Mouse (Mus musculus) lung, embryonic 14.5 days (tissue): ENCODE results near the gene 4930595D18Rik. TPM values are rescaled to one million over a fixed set of nuclear protein-coding genes. Genes with fewer than 3 reads are reported as not detected.

Experiments
- ATAC-seq: fragments of 200-750 bp; cut with Nextera tagmentation; 2 replicates; pipeline ENCODE4 v1.8.0; 2017; ENCODE audit warnings: mild to moderate bottlenecking, moderate TSS enrichment, moderate library complexity; ENCODE audit not compliant: insufficient read depth
- DNase-seq: peaks from one replicate; pipeline ENCODE4 v3.0.0-alpha.2; 2015
- H3K27ac ChIP-seq: fragments of 300-500 bp; sonication (generic); 2 replicates; pipeline ENCODE4 v1.5.1; 2014; ENCODE audit warnings: low read depth, mild to moderate bottlenecking, moderate library complexity
- H3K27me3 ChIP-seq: fragments of 300-500 bp; sonication (generic); 2 replicates; pipeline ENCODE4 v1.6.1; 2014; ENCODE audit warnings: low read length, control low read depth; ENCODE audit not compliant: insufficient read depth
- H3K36me3 ChIP-seq: fragments of 300-500 bp; sonication (generic); 2 replicates; pipeline ENCODE4 v1.6.1; 2014; ENCODE audit warnings: control low read depth; ENCODE audit not compliant: insufficient read depth
- H3K4me1 ChIP-seq: fragments of 300-500 bp; sonication (generic); 2 replicates; pipeline ENCODE4 v1.6.1; 2014; ENCODE audit warnings: antibody characterized with exemption, control low read depth; ENCODE audit not compliant: insufficient read depth
- H3K4me2 ChIP-seq: fragments of 300-500 bp; sonication (generic); 2 replicates; pipeline ENCODE4 v1.6.1; 2014; ENCODE audit warnings: mild to moderate bottlenecking
- H3K4me3 ChIP-seq: fragments of 300-500 bp; sonication (generic); 2 replicates; pipeline ENCODE4 v1.5.1; 2014; ENCODE audit warnings: low read depth, low read length
- H3K9ac ChIP-seq: fragments of 300-500 bp; sonication (generic); 2 replicates; pipeline ENCODE4 v1.6.1; 2014
- H3K9me3 ChIP-seq: fragments of 300-500 bp; sonication (generic); 2 replicates; pipeline ENCODE4 v1.6.1; 2016; ENCODE audit warnings: low read depth, low read length, control low read depth
- CTCF ChIP-seq: IDR thresholded peaks from 2 replicates; pipeline ENCODE4 v1.5.1; 2016; ENCODE audit warnings: antibody characterized with exemption, low read depth
- WGBS: fragments of 180-500 bp; shearing (Covaris S2); extraction: QIAGEN DNeasy Blood & Tissue Kit; methylation state at CpG from one replicate; pipeline ENCODE4 v1.1.7; 2014; 5-methylcytosine and 5-hydroxymethylcytosine counted together
- polyA plus RNA-seq: library from polyadenylated mRNA; unstranded; fragments of >200 nt; fragmentation: Nextera tagmentation; extraction: Ambion mirVana; gene quantifications from 2 replicates; pipeline ENCODE4 v1.2.1, GENCODE M21; 2014

4930595D18Rik gene
- polyA plus RNA-seq, 1 experiment from 2014 or later = not detected

GRCm38 (mm10) chr12:111165831-111166591 lies 18.3 kb downstream of the 4930595D18Rik start, which contains the start of gene Traf3:
Traf3 (plus strand) TSS chr12:111166370.
- Histone ChIP-seq H3K4me2 (peak within 1 kb of the TSS; percentile 68), H3K27ac (peak within 1 kb of the TSS; percentile 90), H3K9me3 (no peaks in the 10 kb centered on the region), H3K9ac (peak within 1 kb of the TSS; percentile 83), H3K27me3 (no peaks in the 10 kb centered on the region), H3K4me1 (peaks cover 21% of the 10 kb centered on the region), H3K4me3 (peak within 1 kb of the TSS; percentile 77), H3K36me3 (0 out of 2 replicates have a peak, but pooled peaks cover 4% of the 10 kb centered on the region)
- peak; percentile 85 for DNase-seq
- peak; percentile 57 for ATAC-seq
- no peak for TF ChIP-seq CTCF
- WGBS = 4% methylated on average over 73 of the region's 105 CpGs

DNA sequence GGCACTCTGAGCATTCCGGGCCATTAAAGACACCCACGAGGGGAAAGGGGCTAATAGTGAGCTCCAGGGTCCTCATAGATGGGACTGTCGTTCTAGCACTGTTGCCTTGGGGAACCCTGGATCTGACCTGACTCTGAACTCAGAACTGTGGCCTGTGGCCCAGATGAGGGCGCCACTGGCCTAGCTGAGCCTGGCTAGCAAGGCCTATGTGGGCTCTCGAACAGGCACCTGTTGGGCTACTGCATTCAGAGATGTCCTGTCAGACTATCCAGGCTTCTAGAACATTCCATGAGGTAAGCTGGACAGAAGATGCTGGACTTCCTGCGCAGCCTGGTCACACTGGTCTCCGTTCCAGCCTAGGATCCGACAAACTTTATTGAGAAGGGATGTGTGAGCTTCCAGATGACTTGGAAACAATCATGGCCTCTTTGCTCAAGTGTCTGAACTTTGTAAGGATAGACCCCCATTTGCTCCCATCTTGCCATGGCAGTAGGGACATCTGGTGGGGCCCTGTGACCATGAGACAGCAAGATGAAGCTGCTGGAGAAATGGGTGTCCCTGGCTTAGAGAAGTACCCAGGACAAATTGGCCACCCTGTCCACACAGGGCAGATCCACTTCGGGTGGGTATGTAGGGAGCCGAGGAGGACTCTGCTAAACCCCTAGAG lies 19.0 kb downstream of the 4930595D18Rik start:
- ATAC-seq = peak; percentile 9; the same call in 1 of the 2 replicates
- H3K4me3 ChIP-seq = peak overlapping the region; percentile 77; the same call in 1 of the 2 replicates
- TF ChIP-seq CTCF = peak; percentile 54
- peak overlapping the region; percentile 90 for H3K27ac ChIP-seq
- no peaks in the 10 kb centered on the region for H3K9me3 ChIP-seq
- peak; percentile 55 for DNase-seq
- no peaks in the 10 kb centered on the region for H3K27me3 ChIP-seq
- peak overlapping the region; percentile 68 for H3K4me2 ChIP-seq
- H3K36me3 ChIP-seq = 0 out of 2 replicates have a peak, but pooled peaks cover 4% of the 10 kb centered on the region
- H3K9ac ChIP-seq = no peak overlapping the region
- 60% methylated on average over 10 of the region's 10 CpGs for WGBS
- H3K4me1 ChIP-seq = peaks cover 21% of the 10 kb centered on the region

DNA sequence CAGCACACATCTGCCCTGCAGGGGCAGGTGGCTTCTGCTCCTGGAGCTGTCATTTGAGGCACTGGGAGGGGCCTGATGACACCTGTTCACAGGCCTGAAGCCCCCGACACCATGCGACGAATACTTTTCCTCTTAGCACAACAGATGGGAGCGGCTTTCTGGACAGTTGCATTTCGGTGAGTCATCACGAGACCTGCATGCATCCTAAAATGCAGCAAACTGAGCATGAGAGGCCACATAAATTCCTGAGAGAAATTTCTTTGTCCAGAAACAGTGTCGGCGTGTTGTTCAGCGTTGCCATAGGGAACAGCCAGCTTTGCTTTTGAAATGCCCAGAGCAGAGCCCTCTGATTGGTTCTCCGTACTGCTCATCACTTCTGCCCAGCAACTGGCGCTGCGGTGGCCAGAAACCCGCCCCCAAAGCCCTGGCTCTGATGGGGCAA lies 20.0 kb downstream of the 4930595D18Rik start:
- ATAC-seq = peak; percentile 83
- H3K36me3 ChIP-seq = no peaks in the 10 kb centered on the region
- no peaks in the 10 kb centered on the region for H3K27me3 ChIP-seq
- 4% methylated on average over 13 of the region's 13 CpGs for WGBS
- H3K9me3 ChIP-seq = no peaks in the 10 kb centered on the region
- peak overlapping the region; percentile 46; the same call in 1 of the 2 replicates for H3K9ac ChIP-seq
- H3K4me2 ChIP-seq = peak overlapping the region; percentile 65
- DNase-seq = peak; percentile 96
- TF ChIP-seq CTCF = no peak
- peaks cover 21% of the 10 kb centered on the region for H3K4me1 ChIP-seq
- peak overlapping the region; percentile 30 for H3K4me3 ChIP-seq
- H3K27ac ChIP-seq = peak overlapping the region; percentile 56; the same call in 1 of the 2 replicates

- peaks cover 13% of the 10 kb centered on the region; the same call in 1 of the 2 replicates for H3K4me1 ChIP-seq
- no peaks in the 10 kb centered on the region for H3K36me3 ChIP-seq
- H3K9ac ChIP-seq = peak overlapping the region; percentile 30; the same call in 1 of the 2 replicates
- H3K9me3 ChIP-seq = no peaks in the 10 kb centered on the region
- H3K4me3 ChIP-seq = peak overlapping the region; percentile 23
- 10% methylated on average over 16 of the region's 16 CpGs for WGBS
- no peaks in the 10 kb centered on the region for H3K27me3 ChIP-seq
- no peak for TF ChIP-seq CTCF
- H3K27ac ChIP-seq = peak overlapping the region; percentile 51
- peak overlapping the region; percentile 60 for H3K4me2 ChIP-seq
- DNase-seq (peak; percentile 83), ATAC-seq (peak; percentile 25)
Measured at GRCm38 (mm10) chr12:111162312-111163061, 21.8 kb downstream of the 4930595D18Rik start.

GRCm38 (mm10) chr12:111161943-111162311 lies 22.4 kb downstream of the 4930595D18Rik start:
- Histone ChIP-seq H3K36me3 (no peaks in the 10 kb centered on the region), H3K4me3 (peak overlapping the region; percentile 23; the same call in 1 of the 2 replicates), H3K9me3 (no peaks in the 10 kb centered on the region), H3K4me1 (peaks cover 13% of the 10 kb centered on the region; the same call in 1 of the 2 replicates), H3K27me3 (no peaks in the 10 kb centered on the region), H3K9ac (no peak overlapping the region), H3K4me2 (peak overlapping the region; percentile 60), H3K27ac (no peak overlapping the region)
- 38% methylated on average over 7 of the region's 7 CpGs for WGBS
- TF ChIP-seq CTCF = no peak
- no peak for ATAC-seq
- DNase-seq = no peak

- no peaks in the 10 kb centered on the region for H3K36me3 ChIP-seq
- ATAC-seq (no peak), DNase-seq (no peak)
- H3K9ac ChIP-seq = no peak overlapping the region
- no peak overlapping the region for H3K4me3 ChIP-seq
- peaks cover 13% of the 10 kb centered on the region; the same call in 1 of the 2 replicates for H3K4me1 ChIP-seq
- 85% methylated on average over 10 of the region's 10 CpGs for whole genome bisulfite sequencing
- no peak overlapping the region for H3K4me2 ChIP-seq
- no peaks in the 10 kb centered on the region for H3K9me3 ChIP-seq
- no peak for TF ChIP-seq CTCF
- no peaks in the 10 kb centered on the region for H3K27me3 ChIP-seq
- H3K27ac ChIP-seq = no peak overlapping the region
Measured at GRCm38 (mm10) chr12:111160871-111161270, 23.4 kb downstream of the 4930595D18Rik start.
